Comparison of ENCODE assay signal across 16 mouse cellular contexts in the genomic region with DNA sequence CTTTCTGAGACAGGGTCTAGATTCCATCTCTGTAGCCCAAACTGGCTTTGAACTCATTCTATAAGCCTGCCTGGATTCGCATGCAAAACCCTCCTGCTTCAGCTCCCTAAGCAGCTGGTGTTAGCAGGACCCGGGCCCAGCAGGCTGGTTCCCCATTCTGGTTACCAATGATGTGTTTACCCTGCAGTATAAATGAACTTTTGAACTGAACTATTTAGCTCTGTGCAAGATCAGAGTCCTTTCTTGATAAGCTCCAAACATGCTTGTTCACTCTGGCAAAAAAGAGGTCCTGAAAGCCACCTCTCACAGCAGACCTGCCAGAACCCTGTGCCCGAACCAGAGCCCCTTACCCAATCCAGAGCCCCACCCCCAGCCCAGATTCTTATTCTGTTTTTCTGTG. TPM values are rescaled to one million over a fixed set of nuclear protein-coding genes. Genes with fewer than 3 reads are reported as not detected.
"Had no signal": no experiment of that assay in that cellular context is flagged by ENCODE, and none has a peak within 500 bp of the region (broad histone marks: within the 10 kb centered on the region; RNA-seq: fewer than 3 reads in every experiment).

No protein-coding gene starts in this region.

- H3K4me1 ChIP-seq: hindbrain, embryonic 15.5 days; kidney, embryonic 15.5 days; limb, embryonic 12.5 days; midbrain, embryonic 12.5 days; neural tube, embryonic 15.5 days had no signal

- H3K9me3 ChIP-seq: hindbrain, embryonic 15.5 days; kidney, embryonic 15.5 days; limb, embryonic 12.5 days; midbrain, embryonic 12.5 days; neural tube, embryonic 15.5 days had no signal

- DNase-seq: kidney, adult 2 months; kidney, postnatal 36 days; layer of hippocampus, adult 9-11 months; lung, adult 18-20 months; spleen, adult 18-20 months; thymus, postnatal 4 days had no signal

- H3K27ac ChIP-seq: hindbrain, embryonic 15.5 days; kidney, embryonic 15.5 days; limb, embryonic 12.5 days; midbrain, embryonic 12.5 days; neural tube, embryonic 15.5 days had no signal

- H3K36me3 ChIP-seq: hindbrain, embryonic 15.5 days; kidney, embryonic 15.5 days; limb, embryonic 12.5 days; midbrain, embryonic 12.5 days; neural tube, embryonic 15.5 days had no signal

- H3K9ac ChIP-seq: hindbrain, embryonic 15.5 days; kidney, embryonic 15.5 days; limb, embryonic 12.5 days; midbrain, embryonic 12.5 days; neural tube, embryonic 15.5 days had no signal

- H3K27me3 ChIP-seq: hindbrain, embryonic 15.5 days; kidney, embryonic 15.5 days; limb, embryonic 12.5 days; midbrain, embryonic 12.5 days; neural tube, embryonic 15.5 days had no signal

- H3K4me2 ChIP-seq: hindbrain, embryonic 15.5 days; kidney, embryonic 15.5 days; limb, embryonic 12.5 days; midbrain, embryonic 12.5 days; neural tube, embryonic 15.5 days had no signal

- H3K4me3 ChIP-seq: hindbrain, embryonic 15.5 days; kidney, embryonic 15.5 days; limb, embryonic 12.5 days; midbrain, embryonic 12.5 days; myocyte; neural tube, embryonic 15.5 days had no signal

RNA-seq across cellular contexts. Expression of a gene that starts 14.3 kb away (rescaled TPM):
- total RNA-seq: megakaryocyte-erythroid progenitor cell, adult 5-6 weeks had no signal

RNA-seq across cellular contexts. Expression of a gene that starts 15.7 kb away (rescaled TPM):
- total RNA-seq: megakaryocyte-erythroid progenitor cell, adult 5-6 weeks had no signal

RNA-seq across cellular contexts. Expression of a gene that starts 42.2 kb away (rescaled TPM):
- total RNA-seq: megakaryocyte-erythroid progenitor cell, adult 5-6 weeks had no signal
- polyA plus RNA-seq: hindbrain, embryonic 15.5 days; kidney, adult 2 months; kidney, embryonic 15.5 days; limb, embryonic 12.5 days; lung, embryonic 16.5 days; midbrain, embryonic 12.5 days; neural tube, embryonic 11.5 days; neural tube, embryonic 15.5 days; stomach, embryonic 14.5 days had no signal
